Mouse (Mus musculus) cerebellum, adult 2 months (tissue): ENCODE data around the gene Cwc22.

Experiments
- CTCF ChIP-seq: fragments of 200-500 bp; IDR thresholded peaks from 2 replicates; pipeline ENCODE4 v1.5.1; 2011; ENCODE audit warnings: low read depth, mild to moderate bottlenecking, control low read depth, low read length, moderate library complexity, borderline replicate concordance; ENCODE audit not compliant: insufficient read depth
- POLR2A ChIP-seq: fragments of 200-500 bp; IDR thresholded peaks from 2 replicates; pipeline ENCODE4 v1.6.1; 2011; ENCODE audit warnings: low read length, control low read depth, borderline replicate concordance; ENCODE audit not compliant: insufficient read depth

- TF ChIP-seq CTCF (no peak), POLR2A (no peak)
Observed at GRCm38 (mm10) chr2:77990820-77991219, 44.6 kb upstream of the Cwc22 start.
